Mouse (Mus musculus) bone marrow, adult 2 months (tissue): ENCODE measurements around the gene Fam222a. TPM values are rescaled to one million over a fixed set of nuclear protein-coding genes. Genes with fewer than 3 reads are reported as not detected.

Source experiments
- H3K27ac ChIP-seq: fragments of 200-500 bp; 2 replicates; pipeline ENCODE4 v1.5.1; 2012; ENCODE audit warnings: low read depth, mild to moderate bottlenecking, control low read depth, inconsistent platforms, low read length; ENCODE audit not compliant: control insufficient read depth, poor library complexity, insufficient read depth
- H3K4me1 ChIP-seq: fragments of 200-500 bp; 2 replicates; pipeline ENCODE4 v1.6.1; 2011; ENCODE audit warnings: low read length; ENCODE audit not compliant: control insufficient read depth, insufficient read depth
- H3K4me3 ChIP-seq: fragments of 200-500 bp; replicated peaks from 2 replicates; pipeline ENCODE3; 2011; ENCODE audit warnings: mild to moderate bottlenecking, low read depth, low read length, control low read depth; ENCODE audit not compliant: control insufficient read depth
- CTCF ChIP-seq: fragments of 200-500 bp; IDR thresholded peaks from 2 replicates; pipeline ENCODE4 v1.5.1; 2011; ENCODE audit warnings: low read length, control low read depth; ENCODE audit not compliant: control insufficient read depth, insufficient read depth
- POLR2A ChIP-seq: fragments of 200-500 bp; IDR thresholded peaks from 2 replicates; pipeline ENCODE4 v1.6.1; 2011; ENCODE audit warnings: low read depth, mild to moderate bottlenecking, control low read depth, low read length, borderline replicate concordance; ENCODE audit not compliant: control insufficient read depth
- WGBS: fragments of 180-500 bp; shearing (Covaris S2); methylation state at CpG from one replicate; pipeline ENCODE4 v1.1.7; 2018; 5-methylcytosine and 5-hydroxymethylcytosine counted together
- polyA plus RNA-seq: library from polyadenylated mRNA; stranded (reverse); fragments of >200 nt; gene quantifications from 2 replicates; pipeline ENCODE4 v1.2.4, GENCODE M21; 2011; ENCODE audit warnings: low replicate concordance; ENCODE audit not compliant: missing spikeins, insufficient read depth, insufficient read length

Gene Fam222a
- 0.92 TPM in 1 of 2 replicates, not detected in the other for polyA plus RNA-seq

DNA sequence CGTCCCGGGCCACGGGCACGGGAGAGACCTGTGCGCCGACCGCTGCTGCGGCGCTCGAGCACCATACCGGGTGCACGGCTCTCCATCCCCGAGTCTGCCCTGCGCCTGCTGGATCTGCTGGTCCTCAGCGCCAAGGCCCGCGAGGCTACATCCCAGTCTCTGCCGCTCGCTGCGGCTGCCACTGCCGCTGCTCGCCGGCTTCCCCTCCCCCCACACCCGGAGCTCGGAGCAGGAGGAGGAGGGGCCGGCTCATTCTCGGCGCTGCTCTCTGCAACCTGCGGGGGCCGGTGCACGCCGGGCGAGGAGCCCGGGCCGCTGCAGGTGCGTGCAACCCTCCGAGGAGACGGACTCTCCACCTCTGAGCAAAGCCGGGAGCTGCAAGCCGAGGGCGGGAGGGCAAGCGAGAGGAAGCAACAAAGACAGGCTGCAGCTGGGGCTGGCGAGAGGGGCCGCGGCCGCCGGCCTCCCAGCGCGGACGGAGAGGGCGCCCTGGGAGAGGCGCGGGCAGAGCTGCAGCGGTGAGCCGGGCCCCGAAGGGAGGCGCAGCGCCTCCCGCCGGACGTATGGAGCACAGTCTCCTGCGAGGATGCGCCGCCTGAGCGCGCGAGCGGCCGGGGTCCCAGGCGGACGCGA is at the start of gene Fam222a:
Gene Fam222a (plus strand): TSS at position 452 of the 633 bp plus-strand sequence.
- Histone ChIP-seq H3K27ac (peak within 1 kb of the TSS; percentile 38; the same call in 1 of the 2 replicates), H3K4me1 (no peaks in the 10 kb centered on the region), H3K4me3 (peak within 1 kb of the TSS; percentile 74)

GRCm38 (mm10) chr5:114528355-114528754 is 39.5 kb upstream of the Fam222a start:
- WGBS = 85% methylated on average over 6 of the region's 6 CpGs
- Histone ChIP-seq H3K4me1 (no peaks in the 10 kb centered on the region), H3K4me3 (no peak overlapping the region), H3K27ac (no peak overlapping the region)
- TF ChIP-seq CTCF = no peak
- no peak for TF ChIP-seq POLR2A

More for the DNA sequence above, at the start of gene Fam222a:
- under 1% methylated on average over 72 of the region's 72 CpGs for WGBS
- peak; percentile 16; the same call in 1 of the 2 replicates for TF ChIP-seq CTCF
- no peak for TF ChIP-seq POLR2A

DNA sequence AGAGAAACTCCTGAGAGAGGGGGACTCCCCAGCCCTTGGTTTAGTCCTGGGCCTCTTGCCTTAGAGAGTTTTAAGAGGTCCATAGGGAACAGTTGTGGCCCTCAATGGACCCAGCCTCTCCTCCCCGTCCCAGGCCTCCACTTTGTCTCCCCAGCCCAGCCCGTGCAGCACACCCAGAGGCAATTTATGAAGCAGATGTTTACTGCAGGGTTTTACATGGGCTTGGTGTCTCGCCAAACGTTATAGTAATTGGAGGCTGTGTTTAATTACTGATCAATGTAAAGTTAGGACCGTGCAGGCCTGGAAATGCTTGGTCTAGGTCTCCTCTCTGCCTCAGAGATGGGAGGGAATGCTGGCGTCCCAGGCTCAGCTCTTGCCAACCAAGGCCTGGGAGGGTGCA is 37.5 kb upstream of the Fam222a start:
- WGBS = 80% methylated on average over 6 of the region's 6 CpGs
- H3K4me3 ChIP-seq = no peak overlapping the region

GRCm38 (mm10) chr5:114532055-114532454 is 35.8 kb upstream of the Fam222a start:
- H3K4me1 ChIP-seq = no peaks in the 10 kb centered on the region
- TF ChIP-seq POLR2A = no peak
- no peak for TF ChIP-seq CTCF
- H3K27ac ChIP-seq = no peak overlapping the region
- no peak overlapping the region for H3K4me3 ChIP-seq
- WGBS = 62% methylated on average over 6 of the region's 6 CpGs

More for the DNA sequence above, 37.5 kb upstream of the Fam222a start:
- H3K4me1 ChIP-seq = no peaks in the 10 kb centered on the region
- no peak overlapping the region for H3K27ac ChIP-seq
- TF ChIP-seq CTCF (no peak), POLR2A (no peak)

- TF ChIP-seq POLR2A = no peak
- no peak for TF ChIP-seq CTCF
- H3K27ac ChIP-seq = no peak overlapping the region
- WGBS = 11% methylated on average over 26 of the region's 26 CpGs
- H3K4me1 ChIP-seq = no peaks in the 10 kb centered on the region
- H3K4me3 ChIP-seq = no peak overlapping the region
Observed at GRCm38 (mm10) chr5:114537308-114538020, 30.4 kb upstream of the Fam222a start.

- WGBS = 10% methylated on average over 8 of the region's 8 CpGs
- Histone ChIP-seq H3K27ac (no peak overlapping the region), H3K4me3 (no peak overlapping the region), H3K4me1 (no peaks in the 10 kb centered on the region)
- TF ChIP-seq CTCF (no peak), POLR2A (no peak)
Observed at GRCm38 (mm10) chr5:114538021-114538405, 29.8 kb upstream of the Fam222a start.

- Histone ChIP-seq H3K4me3 (no peak overlapping the region), H3K4me1 (no peaks in the 10 kb centered on the region), H3K27ac (no peak overlapping the region)
- TF ChIP-seq CTCF (no peak), POLR2A (no peak)
- WGBS = 60% methylated on average over 4 of the region's 4 CpGs
Observed at GRCm38 (mm10) chr5:114538752-114539151, 29.1 kb upstream of the Fam222a start.

DNA sequence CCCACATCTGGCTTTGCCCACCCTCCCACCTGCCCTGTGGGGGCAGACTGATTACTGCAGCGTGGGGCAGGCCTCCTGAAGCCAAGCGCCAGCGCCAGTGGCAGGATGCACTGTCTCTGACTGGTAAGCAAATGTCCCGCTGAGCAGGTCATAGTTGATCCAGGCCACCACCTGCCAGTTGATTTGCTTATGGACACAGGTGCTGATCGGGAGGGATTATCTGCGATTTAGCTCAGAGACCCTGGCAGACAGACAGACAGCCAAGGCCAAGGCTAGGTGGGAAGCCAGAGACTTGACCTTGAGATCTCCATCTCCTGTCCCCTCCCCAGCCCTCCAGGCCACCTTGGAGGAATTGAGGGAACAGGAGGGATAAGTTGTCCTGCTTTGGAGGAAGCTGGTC is 28.1 kb upstream of the Fam222a start:
- Histone ChIP-seq H3K4me3 (no peak overlapping the region), H3K4me1 (no peaks in the 10 kb centered on the region), H3K27ac (no peak overlapping the region)
- no peak for TF ChIP-seq CTCF
- no peak for TF ChIP-seq POLR2A
- 80% methylated on average over 6 of the region's 6 CpGs for WGBS
